Mouse (Mus musculus): Measurements from ENCODE around the gene Soga3. TPM values are rescaled to one million over a fixed set of nuclear protein-coding genes. Genes with fewer than 3 reads are reported as not detected.

Soga3 gene
- polyA plus RNA-seq, 1 experiment from 2014 or later = 7.7 TPM

DNA sequence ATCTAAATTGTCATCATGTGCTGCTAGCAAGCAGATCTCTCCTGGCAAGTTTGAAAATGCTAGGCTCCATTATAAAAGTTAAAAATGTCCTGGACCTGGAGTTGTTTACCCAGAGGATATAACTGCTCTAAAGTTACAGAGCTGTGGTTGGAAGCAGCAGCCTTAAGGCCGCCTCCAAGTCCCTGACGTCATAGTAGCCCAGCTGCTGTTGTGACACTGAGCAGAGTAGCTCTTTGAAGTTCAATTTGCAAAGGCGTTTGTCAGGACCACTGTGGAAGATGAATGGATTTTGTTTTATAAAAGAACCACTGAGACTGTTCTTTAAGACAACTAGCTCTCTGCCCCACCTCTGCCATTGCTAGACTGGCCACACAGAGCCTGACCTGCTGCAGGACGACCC lies 67.8 kb downstream of the Soga3 start, which contains the start of gene 9330159F19Rik:
TSS of gene 9330159F19Rik (plus strand) at position 154 of the 400 bp plus-strand sequence.
- WGBS = 15% methylated on average over 4 of the region's 4 CpGs
- Histone ChIP-seq H3K9ac (no peak within 1 kb of the TSS), H3K27me3 (no peaks in the 10 kb centered on the region), H3K36me3 (no peaks in the 10 kb centered on the region), H3K4me3 (no peak within 1 kb of the TSS), H3K4me2 (replicated peaks) (peak within 1 kb of the TSS; percentile 9; the same call in 1 of the 2 replicates), H3K9me3 (no peaks in the 10 kb centered on the region), H3K27ac (0 out of 2 replicates have a peak within 1 kb of the TSS, but pooled peaks have one; percentile 25), H3K4me1 (0 out of 2 replicates have a peak, but pooled peaks cover 5% of the 10 kb centered on the region)
- ATAC-seq (ENCODE audit: insufficient number of reproducible peaks, insufficient read depth, low FRiP score, low TSS enrichment) = peak; percentile 93

DNA sequence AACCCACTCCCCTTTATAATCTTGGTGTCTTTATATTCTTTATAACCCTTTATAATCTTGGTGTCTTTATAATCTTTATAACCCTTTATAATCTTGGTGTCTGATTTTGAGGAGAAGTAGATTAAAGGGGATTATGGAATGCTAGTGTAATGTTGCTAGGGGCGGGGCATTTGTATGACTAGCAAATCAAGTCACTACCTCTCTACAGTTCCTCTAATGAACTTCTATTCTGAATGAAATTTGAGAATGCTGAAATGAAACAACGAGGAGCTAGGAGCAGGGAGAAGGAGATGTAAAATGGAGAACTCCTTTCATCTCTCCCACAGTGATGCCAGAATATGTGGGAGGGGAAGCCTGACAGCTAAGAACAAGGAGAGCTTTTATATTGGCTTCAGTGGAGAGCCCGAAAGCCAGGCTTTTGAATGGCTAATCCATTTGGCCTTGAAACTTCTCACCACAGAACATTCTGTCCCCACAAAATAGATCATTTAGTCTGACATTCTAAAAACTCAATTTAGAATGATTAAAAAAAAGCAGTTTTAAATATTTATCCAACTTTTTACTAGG lies 70.0 kb downstream of the Soga3 start:
- Histone ChIP-seq H3K9ac (no peak overlapping the region), H3K36me3 (no peaks in the 10 kb centered on the region), H3K27me3 (no peaks in the 10 kb centered on the region), H3K4me2 (replicated peaks) (no peak overlapping the region), H3K9me3 (no peaks in the 10 kb centered on the region), H3K4me3 (no peak overlapping the region), H3K4me1 (0 out of 2 replicates have a peak, but pooled peaks cover 5% of the 10 kb centered on the region), H3K27ac (no peak overlapping the region)
- 38% methylated on average over 3 of the region's 3 CpGs for WGBS
- ATAC-seq (ENCODE audit: insufficient number of reproducible peaks, insufficient read depth, low FRiP score, low TSS enrichment) = no peak

DNA sequence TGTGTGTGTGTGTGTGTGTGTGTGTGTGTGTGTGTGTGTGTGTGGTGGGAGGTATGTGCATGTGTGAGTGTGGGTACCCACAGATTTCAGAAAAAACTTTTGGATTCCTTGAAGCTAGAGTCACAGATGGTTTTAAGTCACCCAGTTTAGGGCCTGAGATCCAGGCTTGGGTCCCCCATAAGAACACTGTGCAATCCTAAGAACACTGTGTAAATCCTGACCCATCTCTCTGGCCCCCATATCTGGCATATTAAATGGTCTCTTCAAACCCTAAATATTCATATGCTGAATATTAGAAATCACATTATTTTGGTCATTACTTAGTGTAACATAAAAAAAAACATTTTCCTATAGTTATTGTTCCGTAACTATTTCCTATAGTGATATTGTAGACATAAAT lies 73.3 kb downstream of the Soga3 start:
- H3K4me1 ChIP-seq = no peaks in the 10 kb centered on the region
- H3K36me3 ChIP-seq = no peaks in the 10 kb centered on the region
- ATAC-seq (ENCODE audit: insufficient number of reproducible peaks, insufficient read depth, low FRiP score, low TSS enrichment) = no peak
- no peak overlapping the region for H3K4me3 ChIP-seq
- no peaks in the 10 kb centered on the region for H3K27me3 ChIP-seq
- H3K27ac ChIP-seq = no peak overlapping the region
- no peak overlapping the region for H3K4me2 ChIP-seq (replicated peaks)
- no peak overlapping the region for H3K9ac ChIP-seq
- WGBS = 90% methylated on average over 1 of the region's 1 CpGs
- H3K9me3 ChIP-seq = no peaks in the 10 kb centered on the region

DNA sequence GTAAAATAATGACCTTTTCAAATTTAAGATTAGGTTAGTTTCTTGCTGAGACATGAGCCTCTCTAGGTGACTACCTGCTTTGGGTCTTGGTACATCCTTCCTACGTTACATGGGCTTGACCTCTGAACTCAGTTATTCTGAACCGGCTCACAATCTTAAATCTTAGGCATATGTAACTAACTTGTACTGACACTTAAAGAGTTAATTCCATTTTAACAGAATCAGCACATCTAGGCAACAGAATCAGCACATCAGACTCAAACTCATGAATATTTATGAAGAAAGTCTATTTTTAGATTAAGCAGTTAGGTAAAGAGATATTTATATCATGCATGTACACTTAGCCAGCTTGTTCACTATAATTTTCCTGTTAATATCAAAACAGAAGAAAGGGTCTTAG lies 73.8 kb downstream of the Soga3 start:
- no peaks in the 10 kb centered on the region for H3K36me3 ChIP-seq
- H3K4me1 ChIP-seq = no peaks in the 10 kb centered on the region
- WGBS = 57% methylated on average over 2 of the region's 2 CpGs
- ATAC-seq (ENCODE audit: insufficient number of reproducible peaks, insufficient read depth, low FRiP score, low TSS enrichment) = no peak
- H3K4me3 ChIP-seq = no peak overlapping the region
- H3K9me3 ChIP-seq = no peaks in the 10 kb centered on the region
- no peaks in the 10 kb centered on the region for H3K27me3 ChIP-seq
- H3K4me2 ChIP-seq (replicated peaks) = no peak overlapping the region
- H3K9ac ChIP-seq = no peak overlapping the region
- no peak overlapping the region for H3K27ac ChIP-seq

DNA sequence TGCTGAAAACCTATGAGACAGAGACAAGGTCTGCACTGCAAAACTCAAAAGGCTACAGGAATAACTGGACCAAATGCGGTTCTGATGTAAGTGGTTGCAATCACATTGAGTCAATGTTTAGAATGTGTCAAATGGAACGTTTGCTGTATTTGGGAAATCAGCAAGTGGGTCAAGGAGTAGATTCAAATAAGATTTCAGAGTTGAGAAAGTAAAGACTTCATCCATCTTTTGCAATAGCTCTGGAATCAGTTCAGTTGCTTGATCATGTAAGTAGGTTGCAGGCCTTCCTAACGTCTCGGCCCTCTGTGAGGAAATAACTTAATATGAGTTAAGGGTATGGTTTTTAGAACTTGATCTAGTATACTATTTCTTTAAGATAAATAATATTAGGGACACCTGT lies 81.7 kb downstream of the Soga3 start:
- no peaks in the 10 kb centered on the region for H3K27me3 ChIP-seq
- H3K36me3 ChIP-seq = no peaks in the 10 kb centered on the region
- H3K9me3 ChIP-seq = no peaks in the 10 kb centered on the region
- no peaks in the 10 kb centered on the region for H3K4me1 ChIP-seq
- H3K4me2 ChIP-seq (replicated peaks) = no peak overlapping the region
- H3K9ac ChIP-seq = no peak overlapping the region
- no peak overlapping the region for H3K4me3 ChIP-seq
- WGBS = 83% methylated on average over 4 of the region's 4 CpGs
- no peak for ATAC-seq (ENCODE audit: insufficient number of reproducible peaks, insufficient read depth, low FRiP score, low TSS enrichment)
- H3K27ac ChIP-seq = no peak overlapping the region

GRCm38 (mm10) chr10:29231208-29231607 lies 87.6 kb downstream of the Soga3 start:
- H3K4me2 ChIP-seq (replicated peaks) = no peak overlapping the region
- H3K27ac ChIP-seq = no peak overlapping the region
- no peak overlapping the region for H3K4me3 ChIP-seq
- H3K27me3 ChIP-seq = no peaks in the 10 kb centered on the region
- no peaks in the 10 kb centered on the region for H3K36me3 ChIP-seq
- WGBS = 93% methylated on average over 2 of the region's 2 CpGs
- ATAC-seq (ENCODE audit: insufficient number of reproducible peaks, insufficient read depth, low FRiP score, low TSS enrichment) = no peak
- H3K9me3 ChIP-seq = no peaks in the 10 kb centered on the region
- H3K9ac ChIP-seq = no peak overlapping the region
- H3K4me1 ChIP-seq = no peaks in the 10 kb centered on the region

Other genes with a start within 250 kb of the Soga3 start
- not detected in 2 replicates for gene 2310057J18Rik, start 157.5 kb upstream of the Soga3 start, polyA plus RNA-seq (2016; fragmentation: Nextera tagmentation; extraction: Ambion mirVana)
- gene Gm49353, start 55.1 kb downstream of the Soga3 start, polyA plus RNA-seq (2016; fragmentation: Nextera tagmentation; extraction: Ambion mirVana) = 0.61 and 2.0 TPM in 2 replicates
- 1.3 and 1.9 TPM in 2 replicates for gene 9330159F19Rik, start 67.8 kb downstream of the Soga3 start, polyA plus RNA-seq (2016; fragmentation: Nextera tagmentation; extraction: Ambion mirVana)
- gene Echdc1, start 169.3 kb downstream of the Soga3 start, polyA plus RNA-seq (2016; fragmentation: Nextera tagmentation; extraction: Ambion mirVana) = 17.2 and 19.7 TPM in 2 replicates
- 49.6 and 51.9 TPM in 2 replicates for gene Rnf146, start 218.6 kb downstream of the Soga3 start, polyA plus RNA-seq (2016; fragmentation: Nextera tagmentation; extraction: Ambion mirVana)

All from embryonic facial prominence, embryonic 12.5 days (tissue).